Mouse (Mus musculus) macrophage (primary cell): ENCODE measurements at regions not wholly inside any gene's neighbourhood (a gene's known extent, or its start where the extent isn't known, plus 50 kb on each side); places are given as distances from the start of the nearest gene placed in this dataset.
"Not testable (repeated sequence)": the region's sequence is repeated elsewhere in the genome, so short reads cannot be mapped to it uniquely, and the experiment has no call there.

Source experiments
- H3K27ac ChIP-seq: fragments of 350-480 bp; formaldehyde crosslinking; 2 replicates; pipeline ENCODE4 v1.9.0; 2021
- H3K36me3 ChIP-seq: fragments of 350-480 bp; formaldehyde crosslinking; 2 replicates; pipeline ENCODE4 v1.9.0; 2021; ENCODE audit errors: inconsistent target
- H3K4me3 ChIP-seq: fragments of 350-480 bp; formaldehyde crosslinking; 2 replicates; pipeline ENCODE4 v1.9.0; 2021; ENCODE audit errors: inconsistent target
- H3K79me2 ChIP-seq: fragments of 350-480 bp; formaldehyde crosslinking; 2 replicates; pipeline ENCODE4 v1.9.0; 2021; ENCODE audit errors: inconsistent target
- WGBS: methylation state at CpG from one replicate; pipeline ENCODE4 v1.1.7; 2026; ENCODE audit warnings: inconsistent platforms; ENCODE audit not compliant: missing documents; 5-methylcytosine and 5-hydroxymethylcytosine counted together

- Histone ChIP-seq H3K27ac (no peak overlapping the region), H3K36me3 (no peaks in the 10 kb centered on the region), H3K79me2 (no peaks in the 10 kb centered on the region), H3K4me3 (no peak overlapping the region)
- 94% methylated on average over 2 of the region's 2 CpGs for WGBS
These were observed 126.5 kb upstream of the Max start for GRCm38 (mm10) chr12:77088452-77088851.

DNA sequence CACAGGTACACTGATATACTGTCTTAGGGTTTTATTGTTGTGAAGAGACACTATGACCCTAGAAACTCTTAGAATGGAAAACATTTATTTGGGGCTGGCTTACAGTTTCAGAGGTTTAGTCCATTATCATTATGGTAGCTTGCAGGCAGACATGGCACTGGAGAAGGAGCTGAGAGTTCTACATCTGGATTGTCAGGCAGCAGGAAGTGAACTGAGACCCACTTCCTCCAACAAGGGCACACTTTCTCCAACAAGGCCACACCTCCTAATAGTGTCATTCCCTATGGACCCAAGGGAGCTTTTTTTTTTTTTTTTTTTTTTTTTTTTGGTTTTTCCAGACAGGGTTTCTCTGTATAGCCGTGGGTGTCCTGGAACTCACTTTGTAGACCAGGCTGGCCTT, 124.9 kb upstream of the Max start:
- not testable (repeated sequence) for H3K27ac ChIP-seq, H3K36me3 ChIP-seq, H3K79me2 ChIP-seq, H3K4me3 ChIP-seq
- 100% methylated on average over 1 of the region's 1 CpGs for WGBS

GRCm38 (mm10) chr12:77085894-77086293, 123.9 kb upstream of the Max start:
- 72% methylated on average over 5 of the region's 5 CpGs for WGBS

GRCm38 (mm10) chr12:77085244-77085643, 123.2 kb upstream of the Max start:
- no peaks in the 10 kb centered on the region for H3K79me2 ChIP-seq
- H3K36me3 ChIP-seq = no peaks in the 10 kb centered on the region
- 28% methylated on average over 7 of the region's 7 CpGs for WGBS
- H3K4me3 ChIP-seq = no peak overlapping the region
- H3K27ac ChIP-seq = peak overlapping the region; percentile 17; the same call in 1 of the 2 replicates

More at GRCm38 (mm10) chr12:77085894-77086293, 123.9 kb upstream of the Max start:
- H3K79me2 ChIP-seq = no peaks in the 10 kb centered on the region
- no peaks in the 10 kb centered on the region for H3K36me3 ChIP-seq
- H3K27ac ChIP-seq = 0 out of 2 replicates have a peak overlapping the region, but pooled peaks have one; percentile 17
- H3K4me3 ChIP-seq = no peak overlapping the region

DNA sequence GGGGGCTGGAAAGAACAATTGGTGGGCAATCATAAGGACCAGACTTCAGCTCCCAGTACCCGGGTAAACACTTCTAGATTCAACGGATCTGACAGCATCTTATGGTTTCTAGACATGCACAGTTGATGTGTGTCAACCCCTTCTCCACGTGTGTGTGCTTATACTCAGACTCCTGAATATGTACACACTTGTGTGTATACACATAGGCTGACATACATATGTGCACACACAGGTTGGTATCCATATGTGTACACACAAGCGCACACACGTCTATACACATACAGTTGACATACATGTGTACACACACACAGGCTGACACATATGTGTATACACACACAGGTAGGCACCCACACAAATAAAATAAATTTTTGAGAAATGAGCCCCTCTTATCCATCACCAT, 122.7 kb upstream of the Max start:
- H3K27ac ChIP-seq = no peak overlapping the region
- no peaks in the 10 kb centered on the region for H3K36me3 ChIP-seq
- no peaks in the 10 kb centered on the region for H3K79me2 ChIP-seq
- no peak overlapping the region for H3K4me3 ChIP-seq
- WGBS = 87% methylated on average over 5 of the region's 5 CpGs

- no peaks in the 10 kb centered on the region for H3K79me2 ChIP-seq
- H3K27ac ChIP-seq = no peak overlapping the region
- no peak overlapping the region for H3K4me3 ChIP-seq
- H3K36me3 ChIP-seq = no peaks in the 10 kb centered on the region
- 80% methylated on average over 1 of the region's 1 CpGs for WGBS
These were observed 122.3 kb upstream of the Max start for GRCm38 (mm10) chr12:77084343-77084742.

GRCm38 (mm10) chr12:77083760-77084159, 121.8 kb upstream of the Max start:
- Histone ChIP-seq H3K27ac (no peak overlapping the region), H3K79me2 (no peaks in the 10 kb centered on the region), H3K36me3 (no peaks in the 10 kb centered on the region), H3K4me3 (no peak overlapping the region)
- 73% methylated on average over 6 of the region's 6 CpGs for WGBS

- no peaks in the 10 kb centered on the region for H3K36me3 ChIP-seq
- H3K4me3 ChIP-seq = no peak overlapping the region
- no peaks in the 10 kb centered on the region for H3K79me2 ChIP-seq
- H3K27ac ChIP-seq = no peak overlapping the region
- 92% methylated on average over 1 of the region's 2 CpGs for WGBS
These were observed 119.8 kb upstream of the Max start for GRCm38 (mm10) chr12:77081774-77082173.

DNA sequence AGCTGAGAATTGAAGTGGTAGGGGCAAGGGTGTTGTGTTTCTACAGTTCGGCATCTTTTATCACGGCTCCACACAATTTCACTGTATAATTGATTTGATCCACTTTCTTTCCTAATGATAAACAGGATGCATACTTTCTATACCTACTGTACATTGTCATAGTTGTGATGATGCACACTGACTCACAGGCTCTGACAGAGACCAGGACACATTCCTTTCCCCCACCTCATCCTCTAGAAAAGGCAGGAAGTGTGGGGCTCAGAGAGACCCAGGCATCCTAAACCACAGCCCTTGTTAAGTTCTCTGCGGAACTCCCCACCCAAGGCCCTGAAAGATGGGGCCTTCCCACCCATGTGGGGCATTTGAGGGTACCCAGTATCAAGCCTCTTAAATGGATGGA, 117.5 kb upstream of the Max start:
- no peak overlapping the region for H3K27ac ChIP-seq
- H3K36me3 ChIP-seq = no peaks in the 10 kb centered on the region
- no peak overlapping the region for H3K4me3 ChIP-seq
- no peaks in the 10 kb centered on the region for H3K79me2 ChIP-seq
- 82% methylated on average over 3 of the region's 3 CpGs for WGBS

DNA sequence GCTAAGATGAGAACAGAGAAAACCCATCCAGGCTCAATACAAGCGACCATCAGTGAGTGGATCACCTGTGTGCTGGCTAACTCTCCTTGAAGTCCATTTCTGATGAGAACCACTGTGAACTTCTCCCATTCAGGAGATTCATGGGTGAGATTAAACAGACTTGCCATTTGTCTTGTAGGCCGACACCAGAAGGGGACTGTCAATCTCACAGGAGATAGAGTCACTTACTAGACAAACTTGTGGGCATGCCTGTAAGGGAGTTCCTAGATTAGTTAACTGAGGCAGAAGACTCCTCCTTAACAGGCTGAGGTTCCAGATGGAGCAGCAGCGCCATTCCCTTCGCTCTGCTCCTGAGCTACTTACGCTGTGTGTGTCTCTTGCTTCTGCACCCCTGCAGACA, 114.7 kb upstream of the Max start:
- no peak overlapping the region for H3K4me3 ChIP-seq
- WGBS = 98% methylated on average over 5 of the region's 5 CpGs
- no peaks in the 10 kb centered on the region for H3K79me2 ChIP-seq
- no peaks in the 10 kb centered on the region for H3K36me3 ChIP-seq
- H3K27ac ChIP-seq = no peak overlapping the region

GRCm38 (mm10) chr12:77074602-77075001, 112.6 kb upstream of the Max start:
- Histone ChIP-seq H3K79me2 (no peaks in the 10 kb centered on the region), H3K36me3 (no peaks in the 10 kb centered on the region), H3K4me3 (no peak overlapping the region), H3K27ac (no peak overlapping the region)
- 83% methylated on average over 2 of the region's 2 CpGs for WGBS

DNA sequence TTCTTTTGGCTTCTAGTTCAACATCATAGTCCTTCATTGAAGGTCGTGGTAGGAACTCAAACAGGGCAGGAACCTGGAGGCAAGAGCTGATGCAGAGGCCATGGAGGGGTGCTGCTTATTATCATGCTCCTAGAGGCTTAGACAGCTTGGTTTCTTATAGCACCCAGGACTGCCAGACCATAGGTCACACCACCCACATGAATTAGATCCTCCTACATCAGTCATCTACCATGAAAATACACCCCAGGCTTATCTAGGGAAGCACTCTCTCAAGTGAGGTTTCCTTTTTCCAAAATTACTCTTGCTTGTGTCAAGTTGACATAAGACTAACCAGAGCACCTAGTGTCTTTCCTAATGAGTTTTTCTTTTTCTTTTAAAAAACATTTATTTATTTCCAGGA, 109.7 kb upstream of the Max start:
- no peak overlapping the region for H3K27ac ChIP-seq
- WGBS = 75% methylated on average over 1 of the region's 1 CpGs

DNA sequence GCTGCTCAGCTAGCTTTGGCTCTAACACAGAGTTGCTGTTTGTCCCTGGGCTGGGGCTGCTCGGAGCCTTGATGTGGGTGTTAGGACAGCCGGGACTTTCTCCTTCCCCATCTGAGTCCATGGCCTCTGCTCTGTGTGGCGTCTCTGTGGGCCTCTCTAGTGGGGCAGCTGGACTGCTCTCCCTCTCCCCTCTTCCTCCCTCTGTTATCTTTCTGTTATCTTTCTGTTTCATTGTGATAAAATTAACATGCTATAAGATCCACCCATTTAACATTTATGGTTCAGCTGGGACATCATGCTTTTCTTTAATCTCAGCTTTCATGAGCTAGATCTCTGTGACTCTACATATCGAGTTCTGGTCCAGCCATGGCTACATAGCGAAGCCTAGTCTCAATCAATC, 105.9 kb upstream of the Max start:
- no peaks in the 10 kb centered on the region for H3K36me3 ChIP-seq
- H3K79me2 ChIP-seq = no peaks in the 10 kb centered on the region
- 77% methylated on average over 5 of the region's 5 CpGs for WGBS
- no peak overlapping the region for H3K27ac ChIP-seq
- no peak overlapping the region for H3K4me3 ChIP-seq

More for the DNA sequence above, 109.7 kb upstream of the Max start:
- no peaks in the 10 kb centered on the region for H3K79me2 ChIP-seq
- H3K4me3 ChIP-seq = no peak overlapping the region
- no peaks in the 10 kb centered on the region for H3K36me3 ChIP-seq

DNA sequence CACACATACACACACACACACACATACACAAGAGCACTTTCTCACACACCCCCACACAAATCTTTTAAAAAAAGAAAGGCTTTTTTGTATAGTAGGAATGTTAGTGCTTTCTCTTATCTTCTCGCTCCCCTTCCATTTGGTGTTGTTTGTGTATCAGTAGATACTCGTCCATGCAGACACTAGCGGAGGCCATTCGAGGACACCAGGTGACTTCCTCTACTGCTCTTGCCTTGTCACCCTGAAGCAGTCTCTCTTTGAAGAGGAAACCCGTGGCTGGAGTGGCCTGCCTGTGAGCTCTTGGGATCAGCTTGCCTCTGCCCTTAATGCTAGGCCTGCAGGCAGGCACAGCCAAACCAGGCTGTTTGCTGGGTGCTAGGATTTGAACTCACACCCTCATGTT, 105.1 kb upstream of the Max start:
- no peaks in the 10 kb centered on the region for H3K36me3 ChIP-seq
- WGBS = 43% methylated on average over 5 of the region's 5 CpGs
- no peak overlapping the region for H3K27ac ChIP-seq
- no peak overlapping the region for H3K4me3 ChIP-seq
- no peaks in the 10 kb centered on the region for H3K79me2 ChIP-seq

DNA sequence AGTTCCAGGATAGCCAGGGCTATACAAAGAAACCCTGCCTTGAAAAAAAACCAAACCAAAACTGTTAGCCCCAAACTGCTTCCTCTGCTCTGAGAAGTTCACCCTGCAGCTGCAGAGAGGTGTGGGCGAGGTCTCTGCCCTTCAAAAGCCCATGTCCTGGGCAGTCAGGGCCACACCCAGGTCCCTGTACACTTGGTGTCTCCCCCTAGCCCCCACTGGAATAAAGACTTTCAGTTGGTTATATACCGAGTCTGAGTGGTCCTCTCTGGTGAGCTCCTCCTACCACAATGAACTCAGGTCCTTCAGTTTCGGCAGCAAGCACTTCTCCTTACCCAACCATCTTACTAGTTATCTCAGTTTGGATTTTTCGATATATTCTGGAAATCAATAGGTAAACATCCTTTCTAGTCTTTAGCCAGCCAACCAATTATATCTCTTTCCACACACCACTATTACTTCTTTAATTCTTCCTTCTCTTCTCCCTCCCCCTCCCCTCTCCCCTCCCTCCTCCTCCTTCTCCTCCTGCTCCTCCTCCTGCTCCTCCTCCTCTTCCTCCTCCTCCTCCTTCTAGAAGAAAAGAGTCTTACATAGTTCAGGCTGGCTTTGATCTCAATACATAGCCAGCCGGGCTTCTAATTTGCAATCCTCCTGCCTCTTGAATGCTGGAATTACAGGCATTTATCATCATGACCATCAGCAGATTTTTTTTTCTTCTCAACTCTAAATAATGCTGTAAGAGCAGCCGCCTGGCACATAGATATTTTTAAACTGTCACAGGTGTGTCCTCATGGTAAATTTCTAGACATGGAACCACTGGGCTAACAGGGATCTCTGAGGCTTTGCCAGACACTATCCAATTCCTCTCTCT, 103.9 kb upstream of the Max start:
- Histone ChIP-seq H3K4me3 (no peak overlapping the region), H3K27ac (no peak overlapping the region), H3K79me2 (no peaks in the 10 kb centered on the region), H3K36me3 (no peaks in the 10 kb centered on the region)
- 39% methylated on average over 6 of the region's 6 CpGs for WGBS

DNA sequence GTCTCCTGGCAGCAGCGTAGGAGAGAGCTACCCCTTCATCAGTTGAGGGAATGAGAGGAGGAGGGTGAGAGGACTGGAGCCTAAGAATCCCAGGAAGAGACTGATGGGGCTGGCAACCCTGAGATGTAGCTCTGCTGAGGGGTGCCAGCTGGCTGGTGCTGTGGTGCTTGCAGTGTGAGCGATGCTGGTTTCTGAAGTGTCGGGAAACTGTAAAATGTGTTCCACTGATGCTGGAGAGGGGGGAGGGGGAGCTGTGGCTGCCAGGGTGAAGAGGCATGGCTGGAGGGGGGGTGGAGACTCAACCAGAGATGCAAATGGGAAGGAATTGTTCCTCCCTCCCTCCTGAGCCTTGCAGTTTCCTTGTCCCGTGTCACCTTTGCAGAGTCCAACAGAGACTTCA, 102.0 kb upstream of the Max start:
- WGBS = 73% methylated on average over 4 of the region's 4 CpGs
- no peaks in the 10 kb centered on the region for H3K79me2 ChIP-seq
- H3K27ac ChIP-seq = no peak overlapping the region
- no peak overlapping the region for H3K4me3 ChIP-seq
- no peaks in the 10 kb centered on the region for H3K36me3 ChIP-seq
